Mouse (Mus musculus): ENCODE measurements around the gene Slc39a5. TPM values are rescaled to one million over a fixed set of nuclear protein-coding genes. Genes with fewer than 3 reads are reported as not detected.

The Slc39a5 gene
- polyA plus RNA-seq, 1 experiment: 209 TPM

Other genes starting within 250 kb of the Slc39a5 start
- gene Rbms2, start 220.9 kb downstream of the Slc39a5 start, polyA plus RNA-seq (2012; rRNA removed): 33.1 and 43.2 TPM in 2 replicates
- gene Gls2, start 206.8 kb downstream of the Slc39a5 start, polyA plus RNA-seq (2012; rRNA removed): 2.0 and 3.3 TPM in 2 replicates
- 17.7 and 20.9 TPM in 2 replicates for gene Spryd4, start 189.4 kb downstream of the Slc39a5 start, polyA plus RNA-seq (2012; rRNA removed)
- gene Mip, start 175.4 kb downstream of the Slc39a5 start, polyA plus RNA-seq (2012; rRNA removed): not detected in 2 replicates
- 5.7 TPM in 2 replicates for gene Timeless, start 169.2 kb downstream of the Slc39a5 start, polyA plus RNA-seq (2012; rRNA removed)
- 0.11 and 0.12 TPM in 2 replicates for gene Apon, start 147.1 kb downstream of the Slc39a5 start, polyA plus RNA-seq (2012; rRNA removed)
- gene Apof, start 132.6 kb downstream of the Slc39a5 start, polyA plus RNA-seq (2012; rRNA removed): 0.08 and 0.16 TPM in 2 replicates
- gene Stat2, start 130.7 kb downstream of the Slc39a5 start, polyA plus RNA-seq (2012; rRNA removed): 18.9 and 36.4 TPM in 2 replicates
- 0.12 TPM in 1 of 2 replicates, not detected in the other for gene Il23a, start 102.5 kb downstream of the Slc39a5 start, polyA plus RNA-seq (2012; rRNA removed)
- gene Pan2, start 97.9 kb downstream of the Slc39a5 start, polyA plus RNA-seq (2012; rRNA removed): 16.7 and 28.0 TPM in 2 replicates
- gene Cnpy2, start 78.8 kb downstream of the Slc39a5 start, polyA plus RNA-seq (2012; rRNA removed): 77.0 and 89.7 TPM in 2 replicates
- 361 and 585 TPM in 2 replicates for gene Cs, start 63.5 kb downstream of the Slc39a5 start, polyA plus RNA-seq (2012; rRNA removed)
- 22.0 and 27.1 TPM in 2 replicates for gene Coq10a, start 32.2 kb downstream of the Slc39a5 start, polyA plus RNA-seq (2012; rRNA removed)
- 17.6 and 22.9 TPM in 2 replicates for gene Ankrd52, start 24.1 kb downstream of the Slc39a5 start, polyA plus RNA-seq (2012; rRNA removed)
- 35.6 and 39.4 TPM in 2 replicates for gene Nabp2, start 10.3 kb upstream of the Slc39a5 start, polyA plus RNA-seq (2012; rRNA removed)
- gene Rnf41, start 10.4 kb upstream of the Slc39a5 start, polyA plus RNA-seq (2012; rRNA removed): 18.3 and 20.4 TPM in 2 replicates
- 43.3 and 67.4 TPM in 2 replicates for gene Smarcc2, start 58.0 kb upstream of the Slc39a5 start, polyA plus RNA-seq (2012; rRNA removed)
- 1,613 and 1,784 TPM in 2 replicates for gene Myl6, start 92.9 kb upstream of the Slc39a5 start, polyA plus RNA-seq (2012; rRNA removed)
- 1.1 and 1.4 TPM in 2 replicates for gene Myl6b, start 97.5 kb upstream of the Slc39a5 start, polyA plus RNA-seq (2012; rRNA removed)
- 32.4 TPM in 2 replicates for gene Esyt1, start 124.6 kb upstream of the Slc39a5 start, polyA plus RNA-seq (2012; rRNA removed)
- gene Zc3h10, start 146.5 kb upstream of the Slc39a5 start, polyA plus RNA-seq (2012; rRNA removed): 10.7 and 12.2 TPM in 2 replicates
- 2,450 and 2,465 TPM in 2 replicates for gene Rpl41, start 148.1 kb upstream of the Slc39a5 start, polyA plus RNA-seq (2012; rRNA removed)
- 29.3 and 31.2 TPM in 2 replicates for gene Pa2g4, start 164.8 kb upstream of the Slc39a5 start, polyA plus RNA-seq (2012; rRNA removed)
- 76.7 and 120 TPM in 2 replicates for gene Erbb3, start 188.4 kb upstream of the Slc39a5 start, polyA plus RNA-seq (2012; rRNA removed)
- gene Rps26, start 225.5 kb upstream of the Slc39a5 start, polyA plus RNA-seq (2012; rRNA removed): 1,017 and 1,368 TPM in 2 replicates
- 0.69 and 1.1 TPM in 2 replicates for gene Ikzf4, start 244.8 kb upstream of the Slc39a5 start, polyA plus RNA-seq (2012; rRNA removed)

Data from large intestine, adult 2 months (tissue).